Comparison of ENCODE assay signal across 7 mouse cellular contexts in genomic region chr10:44219073-44219472, GRCm38 (mm10). TPM values are rescaled to one million over a fixed set of nuclear protein-coding genes. Genes with fewer than 3 reads are reported as not detected.
DNase-seq lines count a peak whose midpoint lies in the region; TF ChIP-seq lines count a peak whose summit lies in the region.
"Not testable (repeated sequence)": the region's sequence is repeated elsewhere in the genome, so short reads cannot be mapped to it uniquely, and the experiment has no call there.

No protein-coding gene starts in this region.

- not testable (repeated sequence) for TF ChIP-seq EP300 in MEL (IDR thresholded peaks at IDR 0.05; ENCODE audit: low read depth in 1 of 2, low read length in 2 of 2)

- peak; percentile 38 for TF ChIP-seq RAD21 in MEL (IDR thresholded peaks at IDR 0.05; ENCODE audit: low read depth, low read length)

- not testable (repeated sequence) for H3K36me3 ChIP-seq in MEL (ENCODE audit: control insufficient read depth in 1 of 2, insufficient read depth in 2 of 2, low read length in 2 of 2); splenic B cell, adult 2 months (ENCODE audit: control insufficient read depth, insufficient read depth, low read length, poor library complexity, severe bottlenecking)

- H3K27ac ChIP-seq in MEL (ENCODE audit: control insufficient read depth, low read depth, low read length); left cerebral cortex, adult 2 months: not testable (repeated sequence)

- not testable (repeated sequence) for H3K79me2 ChIP-seq in MEL (ENCODE audit: control insufficient read depth, insufficient read depth, low read length, poor library complexity)

- H3K9ac ChIP-seq in MEL (ENCODE audit: control insufficient read depth, low read depth, low read length, poor library complexity, severe bottlenecking), result not testable (repeated sequence)

- not testable (repeated sequence) for H3K9me3 ChIP-seq in MEL (replicated peaks; ENCODE audit: insufficient read depth, low read length)

- not testable (repeated sequence) for H3K4me3 ChIP-seq in MEL (ENCODE audit: control insufficient read depth in 1 of 2, insufficient read depth in 1 of 2, low read depth in 2 of 2, low read length in 2 of 2); left cerebral cortex, adult 2 months

- peak; percentile 60 for DNase-seq in MEL (ENCODE audit: low read depth, low spot score)
- DNase-seq in adrenal gland, postnatal 36 days, result peak; percentile 9 to 11
- DNase-seq in embryo, embryonic 11 days, result peak; percentile 14
- DNase-seq in heart, adult 11 months, result peak; percentile 44
- not testable (repeated sequence) for DNase-seq in left cerebral cortex, adult 2 months (ENCODE audit: extremely low spot score in 1 of 2, low spot score in 2 of 2)
- DNase-seq in lung, postnatal 36 days, result peak; percentile 4
- peak; percentile 25 for DNase-seq in splenic B cell, adult 2 months (ENCODE audit: low read depth, low spot score)

- TF ChIP-seq CTCF in MEL (IDR thresholded peaks at IDR 0.05 in 2 of 3, conservative IDR thresholded peaks at IDR 0.05 in 1 of 3; ENCODE audit: control insufficient read depth in 1 of 3, insufficient read depth in 1 of 3, low read depth in 2 of 3, low read length in 3 of 3, poor library complexity in 1 of 3, severe bottlenecking in 1 of 3), result peak; percentile 26 to 59 (median 50); a peak in 5 of 6 replicates
- TF ChIP-seq CTCF in left cerebral cortex, adult 2 months (IDR thresholded peaks at IDR 0.05), result peak; percentile 55

- not testable (repeated sequence) for TF ChIP-seq POLR2A in MEL (IDR thresholded peaks at IDR 0.05; ENCODE audit: control insufficient read depth in 1 of 2, insufficient read depth in 1 of 2, low read depth in 1 of 2, low read length in 2 of 2, poor library complexity in 1 of 2)

- intact Hi-C loops in left cerebral cortex, adult 2 months (cut with DNase I), result not testable (repeated sequence)

- not testable (repeated sequence) for H3K27me3 ChIP-seq in MEL (ENCODE audit: control insufficient read depth in 1 of 2, insufficient read depth in 2 of 2, low read length in 2 of 2); splenic B cell, adult 2 months (ENCODE audit: control insufficient read depth, insufficient read depth, low read length, poor library complexity, severe bottlenecking)

- not testable (repeated sequence) for H3K4me1 ChIP-seq in MEL (ENCODE audit: control insufficient read depth in 1 of 2, insufficient read depth in 2 of 2, low read length in 2 of 2)

TF ChIP-seq in MEL, 35 proteins besides CTCF, POLR2A, EP300 and RAD21:
- peak; percentile 49 for TF ChIP-seq SMC3 (IDR thresholded peaks at IDR 0.05; ENCODE audit: low read depth, low read length)

RNA-seq across cellular contexts. Expression of gene Atg5, which starts 49.1 kb away (rescaled TPM):
- 25.0 and 28.8 TPM in 2 replicates for total RNA-seq in MEL (2012; rRNA removed)
- 10 to 100 TPM in 1 of 2 experiments, not detected in 1; 30.2 TPM for polyA plus RNA-seq in MEL (2012; ENCODE audit: insufficient read depth in 1 of 2, insufficient read length in 2 of 2, low read depth in 1 of 2, low replicate concordance in 2 of 2, missing spikeins in 1 of 2)
- total RNA-seq in adrenal gland, postnatal 36 days (2021), result 10 to 100 TPM; 31.4 to 46.4 TPM
- 10 to 100 TPM; 20.7 to 24.8 TPM for total RNA-seq in left cerebral cortex, adult 2 months (2021)
